Mouse (Mus musculus): ENCODE measurements around the gene Slc6a11.

DNA sequence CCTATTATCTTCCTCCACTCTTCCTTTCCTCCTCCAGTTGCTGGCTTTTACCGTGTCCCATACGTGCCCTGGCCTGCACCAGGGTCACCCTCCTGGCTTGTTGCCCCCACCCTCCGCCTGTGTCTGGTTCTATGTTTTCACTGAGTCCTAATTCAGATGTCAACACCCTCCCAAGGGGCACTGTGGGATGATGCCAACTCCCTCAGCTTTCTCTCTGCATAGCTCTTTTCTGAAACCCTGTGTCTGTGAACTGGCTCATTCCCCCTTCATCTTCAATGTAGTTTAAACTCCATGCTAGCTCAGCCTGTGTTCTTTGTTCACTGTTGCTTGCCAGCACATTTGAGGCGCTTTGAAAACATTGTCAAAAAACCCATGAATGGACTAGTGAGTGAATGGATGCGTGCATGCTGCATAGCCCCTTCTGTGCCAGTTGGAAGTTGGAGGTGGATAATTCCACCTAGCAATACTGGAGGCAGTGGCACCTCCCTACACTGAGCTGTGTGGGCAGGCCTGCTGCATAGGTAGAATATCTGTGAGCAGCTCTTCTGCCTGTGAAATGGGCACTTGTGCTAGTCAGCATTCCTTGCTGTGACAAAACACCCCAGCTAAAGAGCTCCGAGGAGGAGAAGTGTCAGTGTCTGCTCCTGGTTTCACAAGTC, 13.5 kb downstream of the Slc6a11 start:
- no peak for TF ChIP-seq CTCF (IDR thresholded peaks at IDR 0.05; ENCODE audit: borderline replicate concordance, insufficient read depth, low read depth, low read length)
- no peak for TF ChIP-seq POLR2A (IDR thresholded peaks at IDR 0.05; ENCODE audit: borderline replicate concordance, insufficient read depth, low read length)

Measured in cerebellum, adult 2 months (tissue).